Mouse (Mus musculus) intestine, embryonic 14.5 days (tissue): ENCODE data around the gene Fbn1. TPM values are rescaled to one million over a fixed set of nuclear protein-coding genes. Genes with fewer than 3 reads are reported as not detected.

Experiments used
- ATAC-seq: fragments of 200-750 bp; cut with Nextera tagmentation; replicated peaks from 2 replicates; pipeline ENCODE4 v1.8.0; 2017; ENCODE audit warnings: low read depth, moderate number of reproducible peaks, moderate TSS enrichment, moderate library complexity; ENCODE audit not compliant: low FRiP score, low TSS enrichment
- DNase-seq: peaks from one replicate; pipeline ENCODE4 v3.0.0-alpha.2; 2018; ENCODE audit warnings: low spot score
- H3K27ac ChIP-seq: fragments of 300-500 bp; sonication (generic); 2 replicates; pipeline ENCODE4 v1.5.1; 2014; ENCODE audit warnings: low read depth, mild to moderate bottlenecking, control low read depth
- H3K27me3 ChIP-seq: fragments of 300-500 bp; sonication (generic); replicated peaks from 2 replicates; pipeline ENCODE4 v1.6.1; 2014; ENCODE audit warnings: low read length, control low read depth; ENCODE audit not compliant: control insufficient read depth, insufficient read depth
- H3K36me3 ChIP-seq: fragments of 300-500 bp; sonication (generic); 2 replicates; pipeline ENCODE4 v1.6.1; 2014; ENCODE audit warnings: low read length, control low read depth; ENCODE audit not compliant: control insufficient read depth, insufficient read depth
- H3K4me1 ChIP-seq: fragments of 300-500 bp; sonication (generic); replicated peaks from 2 replicates; pipeline ENCODE4 v1.6.1; 2014; ENCODE audit warnings: low read length, control low read depth, mixed read lengths; ENCODE audit not compliant: control insufficient read depth, insufficient read depth
- H3K4me2 ChIP-seq: fragments of 300-500 bp; sonication (generic); 2 replicates; pipeline ENCODE4 v1.6.1; 2014; ENCODE audit warnings: low read length
- H3K4me3 ChIP-seq: fragments of 300-500 bp; sonication (generic); 2 replicates; pipeline ENCODE4 v1.5.1; 2014; ENCODE audit warnings: low read depth, low read length, control low read depth, mixed read lengths
- H3K9ac ChIP-seq: fragments of 300-500 bp; sonication (generic); 2 replicates; pipeline ENCODE4 v1.6.1; 2014; ENCODE audit warnings: mild to moderate bottlenecking, low read length
- H3K9me3 ChIP-seq: fragments of 300-500 bp; sonication (generic); 2 replicates; pipeline ENCODE4 v1.6.1; 2016; ENCODE audit warnings: low read length, control low read depth; ENCODE audit not compliant: control insufficient read depth
- WGBS: fragments of 180-500 bp; shearing (Covaris S2); extraction: QIAGEN DNeasy Blood & Tissue Kit; methylation state at CpG from one replicate; pipeline ENCODE4 v1.1.7; 2014; 5-methylcytosine and 5-hydroxymethylcytosine counted together
- polyA plus RNA-seq: library from polyadenylated mRNA; unstranded; fragments of >200 nt; fragmentation: Nextera tagmentation; extraction: Ambion mirVana; gene quantifications from 2 replicates; pipeline ENCODE4 v1.2.1, GENCODE M21; 2014

Gene Fbn1
- polyA plus RNA-seq, 1 experiment from 2014 or later, result 45.1 TPM

DNA sequence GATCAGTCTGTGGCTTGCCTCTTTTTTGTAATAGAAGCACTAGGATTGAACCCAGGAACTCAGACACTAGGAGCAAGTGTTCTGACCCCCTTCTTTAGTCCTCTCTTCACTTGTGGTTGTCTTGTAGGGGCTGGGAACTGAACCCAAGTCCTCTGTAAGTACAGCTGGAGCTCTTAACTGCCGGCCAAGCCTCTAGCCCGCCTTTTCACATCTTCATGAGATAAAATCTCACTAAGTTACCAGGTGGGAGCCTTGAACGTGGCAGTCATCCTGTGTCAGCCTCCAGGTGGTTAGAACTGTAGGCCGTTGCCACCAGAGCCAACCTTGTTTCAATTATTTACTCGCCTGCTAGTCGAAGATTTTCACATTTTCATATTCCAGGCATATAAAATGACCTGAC, 254.1 kb downstream of the Fbn1 start:
- Histone ChIP-seq H3K4me2 (no peak overlapping the region), H3K27ac (no peak overlapping the region), H3K27me3 (no peaks in the 10 kb centered on the region), H3K4me3 (no peak overlapping the region), H3K36me3 (peaks cover 80% of the 10 kb centered on the region), H3K9me3 (peaks cover 7% of the 10 kb centered on the region; the same call in 1 of the 2 replicates), H3K9ac (no peak overlapping the region), H3K4me1 (no peaks in the 10 kb centered on the region)
- DNase-seq (no peak), ATAC-seq (no peak)
- WGBS, result 93% methylated on average over 6 of the region's 6 CpGs

DNA sequence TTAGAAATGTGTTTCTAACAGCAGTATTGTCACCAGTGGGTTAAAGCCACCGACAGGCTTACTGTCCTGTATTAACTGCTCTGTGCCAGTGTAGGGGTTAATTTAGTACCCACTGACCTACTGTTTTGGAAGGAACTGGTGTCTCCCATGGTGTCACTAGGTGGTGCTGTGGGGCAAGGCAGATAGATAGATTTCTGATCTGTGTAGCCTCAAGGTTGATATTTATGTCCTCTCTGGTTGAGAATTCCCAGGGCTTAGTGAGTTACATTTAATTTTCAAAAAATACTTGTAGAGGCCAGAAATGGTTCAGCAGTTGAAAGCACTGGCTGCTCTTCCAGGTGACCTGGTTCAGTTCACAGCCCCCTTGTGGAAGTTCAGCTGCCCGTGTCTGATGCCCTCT, 255.5 kb downstream of the Fbn1 start:
- ATAC-seq (no peak), DNase-seq (no peak)
- Histone ChIP-seq H3K36me3 (peaks cover 69% of the 10 kb centered on the region), H3K4me2 (no peak overlapping the region), H3K27ac (no peak overlapping the region), H3K9ac (no peak overlapping the region), H3K27me3 (no peaks in the 10 kb centered on the region), H3K4me1 (no peaks in the 10 kb centered on the region), H3K4me3 (no peak overlapping the region), H3K9me3 (peaks cover 7% of the 10 kb centered on the region; the same call in 1 of the 2 replicates)
- 50% methylated on average over 2 of the region's 2 CpGs for WGBS

DNA sequence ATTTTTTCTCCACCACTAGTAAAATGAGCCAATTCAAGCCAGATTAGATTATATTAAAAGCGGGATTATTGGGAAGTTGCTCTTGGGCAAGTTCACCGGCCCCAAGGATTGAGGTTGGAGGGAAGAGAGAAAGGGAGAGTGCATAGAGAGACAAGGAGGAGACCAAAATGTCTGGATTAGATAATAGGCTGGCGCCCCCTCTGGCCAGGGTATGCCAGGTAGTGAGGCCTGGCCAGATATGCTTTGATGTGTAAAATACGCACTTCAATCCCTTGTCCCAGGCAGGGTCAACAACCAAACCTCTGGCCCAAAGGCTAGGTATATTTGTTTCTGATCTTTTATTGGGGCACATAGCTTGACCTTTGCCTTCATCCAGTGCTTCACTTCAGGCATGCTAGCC, 256.0 kb downstream of the Fbn1 start:
- Histone ChIP-seq H3K9me3 (peaks cover 7% of the 10 kb centered on the region; the same call in 1 of the 2 replicates), H3K27me3 (no peaks in the 10 kb centered on the region), H3K4me2 (no peak overlapping the region), H3K27ac (no peak overlapping the region), H3K4me3 (no peak overlapping the region), H3K9ac (no peak overlapping the region), H3K36me3 (peaks cover 64% of the 10 kb centered on the region), H3K4me1 (no peaks in the 10 kb centered on the region)
- DNase-seq (no peak), ATAC-seq (no peak)
- 82% methylated on average over 4 of the region's 4 CpGs for WGBS

Other genes with a start within 250 kb of the Fbn1 start
- gene Gm9913, start 2.9 kb downstream of the Fbn1 start, polyA plus RNA-seq, result 0.39 and 0.66 TPM in 2 replicates
- gene Cep152, start 117.1 kb upstream of the Fbn1 start, polyA plus RNA-seq, result 6.3 and 6.8 TPM in 2 replicates
- gene Eid1, start 165.1 kb upstream of the Fbn1 start, polyA plus RNA-seq, result 155 and 160 TPM in 2 replicates
- 2.5 and 2.6 TPM in 2 replicates for gene Shc4, start 216.2 kb upstream of the Fbn1 start, polyA plus RNA-seq